Mouse (Mus musculus) liver, postnatal 0 days (tissue): ENCODE results near the gene Ankrd34c. TPM values are rescaled to one million over a fixed set of nuclear protein-coding genes. Genes with fewer than 3 reads are reported as not detected.

Source experiments
- ATAC-seq: fragments of 200-750 bp; cut with Nextera tagmentation; 2 replicates; pipeline ENCODE4 v1.8.0; 2017; ENCODE audit warnings: mild to moderate bottlenecking, moderate library complexity
- DNase-seq: peaks from one replicate; pipeline ENCODE4 v3.0.0-alpha.2; 2016
- H3K27ac ChIP-seq: fragments of 300-500 bp; sonication (generic); 2 replicates; pipeline ENCODE4 v1.5.1; 2014; ENCODE audit warnings: antibody characterized with exemption, moderate library complexity, mild to moderate bottlenecking, low read depth
- H3K27me3 ChIP-seq: fragments of 300-500 bp; sonication (generic); 2 replicates; pipeline ENCODE4 v1.6.1; 2014; ENCODE audit warnings: low read length, control low read depth, mixed read lengths; ENCODE audit not compliant: insufficient read depth
- H3K36me3 ChIP-seq: fragments of 300-500 bp; sonication (generic); replicated peaks from 2 replicates; pipeline ENCODE4 v1.6.1; 2014; ENCODE audit warnings: mild to moderate bottlenecking, control low read depth, low read length, moderate library complexity, mixed read lengths; ENCODE audit not compliant: insufficient read depth
- H3K4me1 ChIP-seq: fragments of 300-500 bp; sonication (generic); 2 replicates; pipeline ENCODE4 v1.6.1; 2014; ENCODE audit warnings: antibody characterized with exemption, mild to moderate bottlenecking, control low read depth; ENCODE audit not compliant: insufficient read depth
- H3K4me2 ChIP-seq: fragments of 300-500 bp; sonication (generic); 2 replicates; pipeline ENCODE4 v1.6.1; 2014; ENCODE audit warnings: low read depth, mild to moderate bottlenecking, low read length, moderate library complexity, mixed read lengths
- H3K4me3 ChIP-seq: fragments of 300-500 bp; sonication (generic); 2 replicates; pipeline ENCODE4 v1.5.1; 2014; ENCODE audit warnings: low read depth, low read length
- H3K9ac ChIP-seq: fragments of 300-500 bp; sonication (generic); replicated peaks from 2 replicates; pipeline ENCODE4 v1.6.1; 2014; ENCODE audit warnings: mild to moderate bottlenecking, moderate library complexity
- H3K9me3 ChIP-seq: fragments of 300-500 bp; sonication (generic); 2 replicates; pipeline ENCODE4 v1.6.1; 2016; ENCODE audit warnings: mild to moderate bottlenecking, control low read depth, low read length, mixed read lengths
- CTCF ChIP-seq: sonication (generic); IDR thresholded peaks from 2 replicates; pipeline ENCODE4 v1.5.1; 2016; ENCODE audit warnings: antibody characterized with exemption, low read depth
- EP300 ChIP-seq: IDR thresholded peaks from 2 replicates; pipeline ENCODE4 v1.6.1; 2016; ENCODE audit warnings: antibody characterized with exemption, low read depth, mild to moderate bottlenecking
- WGBS: fragments of 180-500 bp; shearing (Covaris S2); extraction: QIAGEN DNeasy Blood & Tissue Kit; methylation state at CpG from one replicate; pipeline ENCODE4 v1.1.7; 2014; ENCODE audit not compliant: insufficient replicate concordance; 5-methylcytosine and 5-hydroxymethylcytosine counted together
- polyA plus RNA-seq: library from polyadenylated mRNA; unstranded; fragments of >200 nt; fragmentation: Nextera tagmentation; extraction: Ambion mirVana; gene quantifications from 2 replicates; pipeline ENCODE4 v1.2.1, GENCODE M21; 2015

Ankrd34c gene
- polyA plus RNA-seq, 1 experiment from 2014 or later = not detected

- H3K4me3 ChIP-seq = no peak overlapping the region
- no peaks in the 10 kb centered on the region for H3K4me1 ChIP-seq
- TF ChIP-seq CTCF (peak; percentile 72), EP300 (no peak)
- ATAC-seq (no peak), DNase-seq (no peak)
- H3K36me3 ChIP-seq = no peaks in the 10 kb centered on the region
- 53% methylated on average over 10 of the region's 10 CpGs for WGBS
- H3K9ac ChIP-seq = no peak overlapping the region
- no peak overlapping the region for H3K27ac ChIP-seq
- no peaks in the 10 kb centered on the region for H3K9me3 ChIP-seq
- no peak overlapping the region for H3K4me2 ChIP-seq
- H3K27me3 ChIP-seq = no peaks in the 10 kb centered on the region
These were observed 50.6 kb downstream of the Ankrd34c start for GRCm38 (mm10) chr9:89687503-89688226.

- H3K9ac ChIP-seq = no peak overlapping the region
- no peaks in the 10 kb centered on the region for H3K27me3 ChIP-seq
- no peaks in the 10 kb centered on the region for H3K4me1 ChIP-seq
- DNase-seq = no peak
- no peak for ATAC-seq
- no peak overlapping the region for H3K4me3 ChIP-seq
- H3K27ac ChIP-seq = no peak overlapping the region
- no peak overlapping the region for H3K4me2 ChIP-seq
- no peaks in the 10 kb centered on the region for H3K36me3 ChIP-seq
- H3K9me3 ChIP-seq = no peaks in the 10 kb centered on the region
- TF ChIP-seq CTCF (0 out of 2 replicates have a peak, but pooled peaks have one; percentile 12), EP300 (no peak)
- WGBS = 51% methylated on average over 2 of the region's 2 CpGs
These were observed 52.0 kb downstream of the Ankrd34c start for GRCm38 (mm10) chr9:89686262-89686661.

GRCm38 (mm10) chr9:89678974-89679373 is 59.3 kb downstream of the Ankrd34c start:
- H3K27me3 ChIP-seq = no peaks in the 10 kb centered on the region
- H3K4me3 ChIP-seq = no peak overlapping the region
- no peaks in the 10 kb centered on the region for H3K9me3 ChIP-seq
- no peaks in the 10 kb centered on the region for H3K4me1 ChIP-seq
- ATAC-seq (no peak), DNase-seq (no peak)
- H3K4me2 ChIP-seq = no peak overlapping the region
- 48% methylated on average over 1 of the region's 1 CpGs for WGBS
- TF ChIP-seq CTCF = peak; percentile 55
- no peak for TF ChIP-seq EP300
- no peak overlapping the region for H3K27ac ChIP-seq
- no peak overlapping the region for H3K9ac ChIP-seq
- H3K36me3 ChIP-seq = no peaks in the 10 kb centered on the region

Other genes starting within 250 kb of the Ankrd34c start
- 0.01 and 0.04 TPM in 2 replicates for gene Minar1, start 115.3 kb downstream of the Ankrd34c start, polyA plus RNA-seq
- gene Tmed3, start 33.4 kb downstream of the Ankrd34c start, polyA plus RNA-seq = 32.3 and 33.4 TPM in 2 replicates
- 0.05 TPM in 1 of 2 replicates, not detected in the other for gene Rasgrf1, start 171.4 kb upstream of the Ankrd34c start, polyA plus RNA-seq